Mouse (Mus musculus) left cerebral cortex, postnatal 14 days (tissue): ENCODE results near the gene 4930451I11Rik. TPM values are rescaled to one million over a fixed set of nuclear protein-coding genes. Genes with fewer than 3 reads are reported as not detected.

Experiments
- DNase-seq, 2 experiments: peaks; one replicate each; pipeline ENCODE4 v3.0.0; 2021 to 2022; ENCODE audit warnings: low spot score in 2 of 2, mixed read lengths in 1 of 2
- intact Hi-C: fragments of 180-260 bp; cut with DNase I; formaldehyde crosslinking; loops from one replicate; pipeline ENCODE4 v1.15.1; 2025
- total RNA-seq, 2 experiments: library from RNA; stranded (reverse); gene quantifications; 2 replicates each; pipeline ENCODE4 v1.2.3; 2021

4930451I11Rik gene
- total RNA-seq, 2 experiments from 2014 or later: not detected

DNA sequence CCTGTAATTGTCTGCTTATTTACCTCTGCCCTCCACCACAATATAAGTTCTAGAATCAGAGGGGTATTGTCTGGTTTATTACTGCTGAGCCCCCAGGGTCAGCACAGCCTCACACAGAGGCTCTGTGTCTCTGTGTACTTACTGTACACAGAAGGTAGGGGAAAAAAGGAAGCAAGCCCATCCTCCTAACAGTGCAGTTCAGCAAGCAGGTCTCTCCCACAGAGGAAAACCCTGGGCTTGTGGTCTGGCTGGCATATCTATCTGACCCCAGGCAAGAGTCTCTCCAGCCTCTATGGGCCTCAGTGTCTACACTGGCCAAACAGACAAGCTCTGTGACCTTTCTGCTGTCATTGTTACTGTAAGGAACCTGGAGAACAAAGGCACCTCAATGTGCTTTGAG is 27.7 kb downstream of the 4930451I11Rik start:
- no peak for DNase-seq
- intact Hi-C loops: no loop called here

DNA sequence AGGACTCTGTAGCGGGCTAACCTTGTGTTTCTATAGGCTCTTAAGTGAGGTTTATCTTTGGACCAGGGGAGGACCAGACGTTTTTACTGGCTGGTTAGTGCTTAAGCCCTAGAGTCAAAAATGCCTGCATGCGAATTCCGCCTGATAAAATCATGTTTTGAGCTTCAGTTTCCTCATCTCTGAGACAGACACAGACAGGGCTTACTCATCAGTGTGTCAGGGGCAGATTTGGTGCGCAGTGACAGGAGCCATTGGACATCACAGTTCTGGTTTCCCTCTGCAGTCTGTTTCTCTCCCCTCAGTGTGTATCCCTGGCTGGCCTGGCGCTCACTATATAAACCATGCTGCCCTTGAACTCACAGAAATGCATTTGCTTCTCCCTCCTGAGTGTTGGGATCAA is 28.3 kb downstream of the 4930451I11Rik start:
- intact Hi-C loops: no loop called here
- DNase-seq: no peak

DNA sequence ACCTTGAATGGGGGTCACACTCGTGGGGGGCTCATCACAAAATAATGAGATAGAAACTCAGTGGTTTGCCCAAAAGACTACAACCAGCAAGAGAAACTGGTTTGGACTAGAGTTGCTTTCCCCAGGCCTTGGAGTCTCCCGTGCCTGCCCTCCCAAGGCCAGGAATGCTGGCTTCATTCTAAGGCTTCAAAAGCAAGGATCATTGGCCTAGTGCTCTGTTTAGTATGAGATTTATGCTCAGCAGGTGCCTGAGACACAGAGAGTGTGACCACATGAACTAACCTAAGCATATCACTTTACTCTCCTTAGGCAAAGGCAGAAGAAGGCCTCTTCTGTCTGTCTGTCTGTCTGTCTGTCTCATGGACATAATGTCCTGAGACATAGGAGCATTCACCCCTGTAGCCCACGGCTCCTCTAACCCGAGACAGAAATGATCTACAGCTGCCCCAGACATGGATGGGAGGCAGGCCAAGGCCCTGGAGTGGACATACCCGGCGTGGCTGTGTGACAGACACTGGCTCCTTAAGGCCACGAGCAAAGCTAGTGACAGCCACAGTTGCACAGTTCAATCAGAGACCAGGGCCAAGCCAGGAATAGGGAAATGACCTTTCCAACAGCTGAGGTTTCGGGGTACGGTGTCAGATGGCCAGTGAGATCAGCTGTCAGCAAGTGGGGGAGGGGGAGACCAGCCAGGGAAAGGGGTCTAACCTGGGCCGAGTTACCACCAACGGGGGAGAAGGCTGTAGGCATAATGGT is 29.1 kb downstream of the 4930451I11Rik start:
- intact Hi-C loops: no loop called here
- no peak for DNase-seq

DNA sequence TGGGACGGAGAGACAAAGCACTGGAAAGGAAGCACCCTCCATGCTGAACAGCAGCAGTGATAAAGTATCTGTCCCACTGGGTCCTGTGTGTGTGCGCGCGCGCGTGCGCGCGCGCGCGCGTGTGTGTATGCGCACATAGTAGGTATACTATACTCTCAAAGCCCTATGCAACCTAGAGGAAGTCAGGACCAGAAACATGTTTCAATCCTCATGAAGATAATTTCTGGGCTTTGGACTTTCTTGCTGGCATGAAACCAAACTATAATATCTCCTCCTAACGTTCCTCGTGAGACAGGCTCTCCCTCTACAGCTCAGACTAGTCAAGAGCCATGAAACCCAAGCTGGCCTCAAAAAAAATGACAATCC is 30.4 kb downstream of the 4930451I11Rik start:
- intact Hi-C loops: no loop called here
- DNase-seq: no peak

DNA sequence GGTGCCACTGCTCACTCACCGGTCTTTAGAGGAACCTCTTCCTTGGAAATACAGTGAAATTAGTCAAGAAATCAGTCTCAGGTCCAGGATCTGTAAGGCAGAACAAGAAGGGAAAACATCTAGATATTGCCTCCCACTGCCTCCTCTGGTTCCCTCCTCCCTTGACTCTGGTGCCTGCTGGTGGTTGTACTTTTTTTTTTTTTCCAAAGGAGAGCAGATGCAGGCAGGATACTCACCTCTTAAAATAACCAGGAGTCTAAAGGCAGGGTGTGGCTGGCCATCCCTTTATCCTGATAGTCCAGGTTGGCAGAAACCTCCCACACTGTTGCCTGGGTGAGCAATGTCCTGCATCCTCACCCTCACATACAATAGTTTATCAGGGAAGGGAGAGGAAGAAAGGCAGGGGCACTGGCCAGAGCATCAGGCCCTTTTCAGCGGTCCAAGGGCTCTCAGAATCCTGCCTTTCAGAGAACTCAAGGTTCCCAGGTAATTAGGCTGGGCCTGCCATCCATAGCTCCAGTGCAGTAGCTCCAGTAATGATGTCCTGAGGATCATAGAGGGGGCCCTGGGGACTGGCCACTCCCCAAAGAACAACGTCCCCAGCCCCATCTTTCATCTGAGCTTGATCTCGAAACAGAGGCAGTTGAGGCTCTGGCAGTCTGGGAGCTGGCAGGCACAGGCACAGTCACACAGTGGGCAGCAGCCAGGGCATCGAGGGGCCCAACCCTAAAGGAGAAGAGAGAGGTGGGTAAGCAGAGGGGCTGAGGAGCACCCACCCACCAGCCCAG is 31.0 kb downstream of the 4930451I11Rik start:
- intact Hi-C loops: no loop called here
- peak in 1 of 2 experiments; percentile 70 for DNase-seq

DNA sequence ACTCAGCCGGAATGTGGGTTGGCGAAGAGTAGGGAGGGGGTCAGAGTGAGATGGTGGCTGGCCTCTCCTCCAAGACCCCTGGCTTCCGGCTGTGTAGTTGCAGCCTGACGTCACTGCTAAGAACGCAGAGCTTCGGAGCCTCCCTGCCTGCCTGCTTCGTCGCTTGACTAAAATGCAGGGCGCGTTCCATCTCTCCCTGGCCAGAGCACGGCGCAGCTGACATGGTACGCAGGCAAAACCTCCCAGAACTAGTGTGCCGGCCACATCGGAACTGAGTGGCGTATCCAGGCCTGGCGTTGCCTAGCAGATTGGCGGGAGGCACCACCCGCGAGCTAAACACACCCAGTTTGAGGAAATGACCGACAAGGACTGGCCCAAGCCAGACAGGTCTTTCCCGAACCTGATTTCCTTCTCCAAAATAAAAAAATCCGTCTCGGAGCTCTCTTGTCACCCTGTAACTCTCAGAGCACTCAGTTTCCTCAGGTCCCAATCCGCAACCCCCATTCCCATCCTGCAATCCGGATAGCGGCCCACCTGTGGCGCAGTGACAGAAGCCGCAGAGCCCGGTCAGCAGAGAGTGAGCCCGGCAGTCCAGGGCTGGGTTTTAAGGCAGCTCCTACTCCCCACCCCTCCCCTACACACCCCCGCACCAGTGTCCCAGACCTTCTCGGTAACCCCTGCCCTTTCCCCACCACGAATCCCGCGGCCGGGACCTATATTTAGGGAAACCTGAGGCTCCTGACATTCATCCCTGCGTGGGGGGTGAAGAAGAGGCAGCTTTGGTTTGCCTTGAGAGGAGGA is 31.8 kb downstream of the 4930451I11Rik start:
- intact Hi-C loops: no loop called here
- DNase-seq: peak in 1 of 2 experiments; percentile 87

DNA sequence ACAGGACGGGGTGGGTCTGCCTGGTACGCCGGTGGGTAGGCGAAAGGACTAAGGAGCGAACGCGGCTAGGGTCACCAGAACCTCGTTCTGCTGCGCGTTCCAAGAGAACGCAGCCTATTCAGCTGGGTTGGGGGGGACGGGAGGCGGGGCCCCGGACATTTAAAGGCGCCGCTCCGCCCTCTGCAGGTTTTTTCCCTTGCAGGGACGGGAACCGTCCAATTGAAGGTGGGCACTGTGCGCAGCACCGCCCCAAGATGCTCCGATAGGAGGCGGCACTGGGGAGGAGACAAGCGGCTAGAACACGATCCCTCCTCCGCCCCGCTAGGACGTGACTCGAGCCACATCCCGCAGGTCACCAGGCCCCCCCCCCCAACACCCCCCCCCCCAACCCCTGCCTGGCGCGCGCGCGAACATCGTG is 32.4 kb downstream of the 4930451I11Rik start:
- peak; percentile 98 for DNase-seq
- intact Hi-C loops: no loop called here

DNA sequence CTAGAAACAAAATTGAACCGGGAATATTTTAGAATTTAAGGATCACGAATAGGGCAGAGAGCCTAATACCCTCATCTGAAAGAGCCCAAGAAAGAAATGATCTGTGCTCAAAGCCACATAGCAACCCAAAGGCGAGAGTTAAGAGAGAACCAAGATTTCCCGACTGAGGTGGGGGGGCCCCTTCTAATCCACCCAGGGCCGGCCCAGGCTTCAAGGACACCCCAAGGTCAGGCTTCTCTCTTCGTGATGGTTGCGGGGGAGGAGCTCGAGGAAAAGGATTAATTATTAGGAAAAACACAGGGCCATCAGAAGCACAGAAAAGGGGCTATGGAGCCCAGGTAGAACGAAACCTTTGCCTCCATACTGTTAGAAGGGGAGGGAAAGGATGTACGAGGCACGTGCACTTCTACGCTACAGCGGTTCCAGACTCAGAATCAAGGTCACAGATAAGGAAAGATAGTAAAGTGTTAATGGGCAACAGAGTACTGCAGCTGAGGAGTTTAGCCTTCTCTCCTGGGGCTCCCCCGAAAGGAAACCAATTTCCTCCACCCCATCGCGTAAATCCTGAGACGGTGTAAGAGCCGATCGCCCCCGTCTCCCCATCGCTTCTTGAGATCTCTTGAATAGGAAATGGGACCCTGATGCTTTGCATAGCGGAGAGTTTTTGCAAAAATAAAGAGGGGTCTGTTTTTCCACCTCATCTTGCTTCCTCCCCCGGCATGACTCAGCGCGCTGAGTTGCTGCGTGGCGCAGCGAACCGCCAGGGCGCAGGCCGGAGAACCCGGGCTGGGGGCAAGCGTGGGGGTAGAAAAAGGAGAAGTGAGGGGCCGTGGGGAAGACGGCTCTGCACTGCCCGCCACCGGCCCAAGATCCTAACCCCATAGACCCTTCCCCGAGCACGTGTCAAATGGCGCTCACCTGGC is 33.1 kb downstream of the 4930451I11Rik start:
- intact Hi-C loops: loop anchor here (1.0 kb wide), 1 partner anchor 94 kb away; no protein-coding TSS in a partner anchor
- DNase-seq: no peak

DNA sequence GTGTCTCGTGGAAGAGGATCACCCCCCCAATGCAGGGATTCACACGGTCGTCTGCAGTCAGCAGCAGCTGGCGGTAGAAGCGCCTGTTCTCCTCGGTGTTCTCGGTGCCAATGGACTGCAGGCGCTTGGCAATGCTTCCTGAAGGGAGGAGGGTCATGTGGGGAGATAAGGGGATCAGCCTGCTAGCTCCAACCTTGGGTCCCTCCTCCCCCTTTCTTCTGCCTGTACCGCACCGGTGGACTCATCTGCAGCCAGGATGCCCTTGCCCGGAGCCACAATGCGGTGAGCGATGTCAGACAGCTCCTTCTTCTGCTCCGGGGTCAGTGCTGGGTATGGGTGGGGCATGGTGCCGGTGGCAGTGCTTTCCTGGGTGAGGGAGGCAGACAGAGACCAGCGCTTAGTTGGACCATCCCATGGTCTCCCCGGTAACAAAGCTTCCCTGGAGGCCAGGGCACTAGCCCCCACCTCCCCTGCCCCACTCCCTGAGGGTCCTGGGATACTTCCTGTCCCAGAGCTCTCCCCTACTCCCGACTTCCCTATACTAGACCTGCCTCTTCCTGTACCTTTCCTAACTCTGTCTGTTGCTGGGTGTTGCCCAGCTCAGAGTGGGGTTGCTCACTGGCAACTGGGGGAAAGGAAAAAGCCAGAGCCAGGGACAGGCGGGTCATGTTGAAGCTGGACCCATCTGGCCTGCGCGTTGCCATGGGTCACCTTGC is 33.9 kb downstream of the 4930451I11Rik start, which contains the start of gene Fam57b:
Gene Fam57b (plus strand): TSS at position 258 of the 716 bp plus-strand sequence.
- peak in 1 of 2 experiments; percentile 61 for DNase-seq
- intact Hi-C loops: loop anchor here (1.0 kb wide), 1 partner anchor 93 kb away; no protein-coding TSS in a partner anchor

DNA sequence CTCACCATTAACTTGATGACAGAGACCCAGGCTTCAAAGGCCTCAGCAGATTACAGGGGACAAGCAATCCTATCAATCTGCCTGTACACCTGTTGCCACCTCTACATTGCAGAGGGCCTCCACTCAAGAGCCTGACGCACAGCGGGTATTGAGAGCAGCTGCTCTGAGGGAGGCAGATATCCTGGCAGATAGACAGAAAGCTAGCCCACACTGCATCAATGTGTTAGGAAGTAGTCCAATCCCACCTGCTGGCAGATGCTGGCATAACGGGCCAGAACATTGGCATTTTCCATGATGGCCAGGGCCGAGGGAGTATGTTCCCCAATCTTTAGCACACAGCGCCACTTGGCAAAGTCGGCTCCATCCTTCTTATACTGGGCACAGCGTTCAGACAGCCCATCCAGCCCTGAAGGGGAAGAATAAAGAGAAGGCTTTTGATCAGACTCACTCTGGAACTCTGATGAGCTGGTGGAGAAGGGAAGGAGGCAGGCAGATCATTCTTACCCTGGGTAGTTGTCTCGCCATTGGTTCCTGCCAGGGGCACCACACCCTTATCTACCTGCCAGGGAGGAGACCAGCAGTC is 35.0 kb downstream of the 4930451I11Rik start:
- intact Hi-C loops: no loop called here

DNA sequence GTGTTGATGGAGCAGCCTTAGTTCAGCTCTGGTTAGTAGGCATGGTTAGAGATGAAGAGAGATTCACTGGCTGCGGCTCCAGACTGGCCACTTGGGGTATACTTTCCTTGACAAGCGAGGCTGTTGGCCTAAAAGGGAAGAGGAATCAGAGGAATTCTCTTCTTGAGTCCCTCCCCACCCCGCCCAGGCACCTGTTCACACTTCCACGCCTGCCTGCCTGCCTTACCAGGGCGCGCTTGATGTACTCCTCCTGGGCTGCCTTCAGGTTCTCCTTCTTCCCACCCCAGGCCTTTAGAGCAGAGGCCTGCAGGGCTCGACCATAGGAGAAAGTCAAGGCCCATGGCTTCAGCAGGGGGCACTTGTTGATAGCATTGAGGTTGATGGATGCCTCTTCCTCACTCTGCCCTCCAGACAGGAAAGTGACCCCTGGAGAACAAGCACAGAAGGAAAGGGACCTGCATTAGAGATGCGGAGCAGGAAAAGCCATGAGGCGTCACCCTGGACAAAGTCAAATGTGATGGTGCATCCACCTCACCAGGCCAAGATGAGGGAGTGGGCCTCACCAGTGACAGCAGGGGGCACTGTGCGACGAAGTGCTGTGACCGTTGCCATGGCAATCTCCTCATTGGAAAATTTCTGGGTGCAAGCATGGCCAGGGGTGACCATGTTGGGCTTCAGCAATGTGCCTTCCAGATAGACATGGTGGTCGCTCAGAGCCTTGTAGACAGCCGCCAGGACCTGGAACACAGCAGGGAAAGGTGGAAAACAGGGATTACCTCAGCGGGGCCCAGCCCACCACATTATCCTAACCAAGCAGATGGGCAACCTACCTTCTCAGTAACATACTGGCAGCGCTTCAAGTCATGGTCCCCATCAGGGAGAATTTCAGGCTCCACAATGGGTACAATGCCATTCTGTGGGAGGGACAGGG is 35.8 kb downstream of the 4930451I11Rik start:
- no peak for DNase-seq

More for the DNA sequence above, 35.0 kb downstream of the 4930451I11Rik start:
- DNase-seq: peak; percentile 46 to 67

DNA sequence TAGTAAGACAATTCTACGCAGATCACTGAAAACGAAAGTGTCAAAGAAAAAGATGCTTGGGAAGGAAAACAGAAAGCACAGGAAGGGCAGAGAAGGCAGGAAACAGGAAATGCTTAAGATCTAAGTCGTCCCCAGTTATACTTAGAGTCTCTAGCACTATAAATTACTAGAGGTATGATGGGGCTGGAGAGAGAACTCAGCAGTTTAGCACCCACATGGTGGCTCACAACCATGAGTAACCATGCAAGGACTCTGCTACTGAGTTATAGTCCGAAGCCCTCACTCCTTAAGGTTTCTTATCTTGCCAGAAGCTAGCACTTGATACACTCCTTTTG is 37.2 kb downstream of the 4930451I11Rik start:
- intact Hi-C loops: no loop called here
- DNase-seq: no peak

More for the DNA sequence above, 35.8 kb downstream of the 4930451I11Rik start:
- intact Hi-C loops: no loop called here

DNA sequence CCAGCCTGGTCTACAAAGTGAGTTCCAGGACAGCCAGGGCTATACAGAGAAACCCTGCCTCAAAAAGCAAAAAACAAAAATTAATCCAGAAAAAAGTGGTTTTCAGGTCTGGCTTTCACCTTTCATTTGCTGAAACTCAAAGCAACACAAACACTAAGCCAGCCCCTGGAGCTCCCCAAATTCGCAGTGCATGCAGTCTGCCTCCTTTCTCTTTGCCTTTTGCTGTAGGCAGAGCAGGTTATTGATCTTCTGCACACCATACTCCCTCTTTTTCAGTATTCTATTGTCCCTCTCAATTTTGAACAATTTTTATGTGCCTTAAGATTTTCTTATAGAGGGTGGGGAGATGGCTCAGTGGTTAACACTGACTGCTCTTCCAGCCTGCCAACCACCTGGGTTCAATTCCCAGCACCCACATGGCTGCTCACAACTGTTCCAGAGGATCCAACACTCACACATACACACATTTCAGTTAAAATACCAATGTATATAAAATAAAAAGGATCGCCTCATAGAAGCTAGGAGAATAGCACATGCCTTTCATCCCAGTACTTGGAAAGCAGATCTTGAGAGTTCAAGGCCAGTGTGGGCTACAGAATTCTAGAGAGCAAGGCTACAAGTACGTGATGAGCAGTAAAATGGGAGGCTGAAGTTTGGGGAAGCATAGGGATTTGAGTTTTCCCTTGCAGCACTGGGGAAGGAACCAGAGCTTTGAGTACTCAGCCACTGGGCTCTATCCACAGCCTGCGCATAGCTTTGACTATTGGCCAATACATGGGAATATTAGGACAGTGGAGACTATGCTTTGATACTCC is 37.8 kb downstream of the 4930451I11Rik start:
- peak in 1 of 2 experiments; percentile 3 for DNase-seq
- intact Hi-C loops: no loop called here

DNA sequence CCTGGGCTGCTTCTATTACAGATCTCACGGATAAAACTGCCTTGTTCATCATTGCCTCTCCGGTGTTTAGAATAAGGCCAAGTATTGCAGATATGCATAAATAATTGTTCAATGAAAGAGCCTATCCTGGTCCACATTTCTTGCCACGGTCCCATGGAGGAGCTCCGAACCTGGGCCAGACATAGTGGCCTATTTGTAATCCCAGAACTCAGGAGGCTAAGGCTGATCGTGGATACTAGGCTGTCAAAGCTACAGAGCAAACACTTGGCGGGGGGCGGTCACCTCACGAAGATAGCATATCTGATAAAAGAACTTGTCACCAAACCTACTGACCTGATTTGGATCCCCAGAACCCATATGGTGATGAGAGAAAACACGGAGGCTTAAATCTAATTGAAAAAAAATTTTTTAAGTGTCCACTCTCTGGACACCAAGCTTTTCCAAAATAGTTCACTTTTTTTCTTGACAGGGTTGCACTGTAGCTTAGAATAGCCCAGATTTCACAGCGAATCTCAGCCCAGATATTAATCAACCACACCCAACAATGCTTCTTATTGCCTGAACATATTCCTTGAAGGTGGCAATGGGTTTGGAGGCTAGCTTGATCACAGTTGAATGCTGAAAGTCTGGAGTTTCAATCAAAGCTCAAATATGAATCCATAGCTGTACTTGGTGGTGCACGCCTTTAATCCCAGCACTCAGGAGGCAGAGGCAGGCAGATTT is 38.6 kb downstream of the 4930451I11Rik start:
- DNase-seq: no peak
- intact Hi-C loops: no loop called here
